Mouse (Mus musculus) CH12.LX (cell line): Measurements from ENCODE around the gene Runx2. TPM values are rescaled to one million over a fixed set of nuclear protein-coding genes. Genes with fewer than 3 reads are reported as not detected.

Experiments
- DNase-seq: peaks from one replicate; pipeline ENCODE4 v3.0.0-alpha.2; 2013; ENCODE audit errors: extremely low read depth
- H3K27ac ChIP-seq: 2 replicates; pipeline ENCODE4 v1.5.1; 2012; ENCODE audit warnings: low read depth, mild to moderate bottlenecking, control low read depth, moderate library complexity; ENCODE audit not compliant: insufficient read depth
- H3K27me3 ChIP-seq: replicated peaks from 2 replicates; pipeline ENCODE3; 2012; ENCODE audit warnings: inconsistent platforms
- H3K36me3 ChIP-seq, 2 experiments: replicated peaks in 1 of 2; 2 replicates each; pipeline versions ENCODE3 to v1.6.1; 2012; ENCODE audit warnings: inconsistent platforms in 1 of 2, low read length in 1 of 2, mild to moderate bottlenecking in 1 of 2, mixed read lengths in 1 of 2, moderate library complexity in 1 of 2; ENCODE audit not compliant: control insufficient read depth in 1 of 2, insufficient read depth in 1 of 2
- H3K4me1 ChIP-seq, 2 experiments: 2 replicates each; pipeline ENCODE4 v1.6.1; 2012; ENCODE audit warnings: inconsistent platforms in 1 of 2, moderate library complexity in 1 of 2; ENCODE audit not compliant: insufficient read depth in 2 of 2, control insufficient read depth in 1 of 2
- H3K4me2 ChIP-seq: 2 replicates; pipeline ENCODE4 v1.6.1; 2012; ENCODE audit warnings: low read depth, mild to moderate bottlenecking, control low read depth; ENCODE audit not compliant: poor library complexity, insufficient read depth, severe bottlenecking
- H3K4me3 ChIP-seq, 3 experiments: fragments of 150-350 bp in 1 of 3; sonication (generic) in 1 of 3; replicated peaks in 1 of 3; 2 replicates each; pipeline versions ENCODE3 to v1.5.1; 2011 to 2012; ENCODE audit warnings: low read depth in 2 of 3, low read length in 2 of 3, mild to moderate bottlenecking in 2 of 3, moderate library complexity in 2 of 3, control low read depth in 1 of 3, improper control_type of control experiment in 1 of 3, inconsistent platforms in 1 of 3, mixed read lengths in 1 of 3; ENCODE audit not compliant: poor library complexity in 1 of 3
- H3K79me2 ChIP-seq: replicated peaks from 2 replicates; pipeline ENCODE4 v1.6.1; 2012; ENCODE audit warnings: mild to moderate bottlenecking, moderate library complexity; ENCODE audit not compliant: control insufficient read depth, poor library complexity, insufficient read depth, severe bottlenecking; ENCODE audit errors: extremely low read depth
- H3K9ac ChIP-seq: 2 replicates; pipeline ENCODE4 v1.6.1; 2012; ENCODE audit warnings: low read depth, mild to moderate bottlenecking, control low read depth, moderate library complexity; ENCODE audit not compliant: insufficient read depth
- H3K9me3 ChIP-seq: replicated peaks from 2 replicates; pipeline ENCODE3; 2012; ENCODE audit warnings: low read length, inconsistent platforms, mixed read lengths
- BHLHE40 ChIP-seq: IDR thresholded peaks from 2 replicates; pipeline ENCODE4 v1.6.1; 2011; ENCODE audit warnings: mild to moderate bottlenecking, low read depth, low read length, improper control_type of control experiment
- CHD1 ChIP-seq: IDR thresholded peaks from 2 replicates; pipeline ENCODE4 v1.6.1; 2012; ENCODE audit warnings: low read depth, low read length, improper control_type of control experiment, inconsistent platforms
- CHD2 ChIP-seq: IDR thresholded peaks from 2 replicates; pipeline ENCODE4 v1.6.1; 2011; ENCODE audit warnings: low read length, improper control_type of control experiment
- CTCF ChIP-seq, 2 experiments: IDR thresholded peaks in 1 of 2; conservative IDR thresholded peaks in 1 of 2; 2 replicates each; pipeline ENCODE4 v1.5.1; 2011 to 2012; ENCODE audit warnings: low read depth in 2 of 2, low read length in 2 of 2, improper control_type of control experiment in 1 of 2, inconsistent platforms in 1 of 2, mild to moderate bottlenecking in 1 of 2, moderate library complexity in 1 of 2
- E2F4 ChIP-seq: IDR thresholded peaks from 2 replicates; pipeline ENCODE4 v1.6.1; 2011; ENCODE audit warnings: low read depth, low read length, improper control_type of control experiment; ENCODE audit not compliant: insufficient replicate concordance
- ELF1 ChIP-seq: IDR thresholded peaks from 2 replicates; pipeline ENCODE4 v1.6.1; 2014; ENCODE audit warnings: low read depth, mild to moderate bottlenecking, inconsistent platforms, low read length, improper control_type of control experiment
- EP300 ChIP-seq: IDR thresholded peaks from 2 replicates; pipeline ENCODE4 v1.6.1; 2011; ENCODE audit warnings: low read length, improper control_type of control experiment
- ETS1 ChIP-seq: conservative IDR thresholded peaks from 2 replicates; pipeline ENCODE4 v1.6.1; 2012; ENCODE audit warnings: low read depth, mild to moderate bottlenecking, inconsistent platforms, low read length, improper control_type of control experiment, moderate library complexity
- GABPA ChIP-seq: IDR thresholded peaks from 2 replicates; pipeline ENCODE4 v1.6.1; 2012; ENCODE audit warnings: low read depth, low read length, improper control_type of control experiment, inconsistent platforms; ENCODE audit not compliant: insufficient replicate concordance
- HCFC1 ChIP-seq: IDR thresholded peaks from 2 replicates; pipeline ENCODE4 v1.6.1; 2012; ENCODE audit warnings: low read depth, mild to moderate bottlenecking, inconsistent platforms, low read length, improper control_type of control experiment
- IRF4 ChIP-seq: IDR thresholded peaks from 2 replicates; pipeline ENCODE4 v1.6.1; 2014; ENCODE audit warnings: low read depth, mild to moderate bottlenecking, inconsistent platforms, low read length, improper control_type of control experiment
- KAT2A ChIP-seq: IDR thresholded peaks from 2 replicates; pipeline ENCODE4 v1.6.1; 2012; ENCODE audit warnings: low read length, improper control_type of control experiment, inconsistent platforms; ENCODE audit not compliant: insufficient replicate concordance
- MAFK ChIP-seq: IDR thresholded peaks from 2 replicates; pipeline ENCODE4 v1.6.1; 2011; ENCODE audit warnings: low read length, improper control_type of control experiment; ENCODE audit not compliant: insufficient replicate concordance
- MAX ChIP-seq: IDR thresholded peaks from 2 replicates; pipeline ENCODE4 v1.6.1; 2011; ENCODE audit warnings: low read length, improper control_type of control experiment
- MEF2A ChIP-seq: IDR thresholded peaks from 2 replicates; pipeline ENCODE4 v1.6.1; 2014; ENCODE audit warnings: low read depth, mild to moderate bottlenecking, inconsistent platforms, low read length, improper control_type of control experiment, borderline replicate concordance
- MXI1 ChIP-seq: IDR thresholded peaks from 2 replicates; pipeline ENCODE4 v1.6.1; 2011; ENCODE audit warnings: mild to moderate bottlenecking, low read depth, low read length, improper control_type of control experiment
- MYC ChIP-seq: IDR thresholded peaks from 2 replicates; pipeline ENCODE4 v1.6.1; 2011; ENCODE audit warnings: low read depth, mild to moderate bottlenecking, improper control_type of control experiment, low read length
- NELFE ChIP-seq: IDR thresholded peaks from 2 replicates; pipeline ENCODE4 v1.6.1; 2011; ENCODE audit warnings: low read depth, low read length, improper control_type of control experiment
- NRF1 ChIP-seq: IDR thresholded peaks from 2 replicates; pipeline ENCODE4 v1.6.1; 2014; ENCODE audit warnings: low read depth, mild to moderate bottlenecking, inconsistent platforms, low read length, improper control_type of control experiment, moderate library complexity
- PAX5 ChIP-seq: IDR thresholded peaks from 2 replicates; pipeline ENCODE4 v1.6.1; 2012; ENCODE audit warnings: low read length, inconsistent platforms, mixed read lengths
- POLR2A ChIP-seq: IDR thresholded peaks from 2 replicates; pipeline ENCODE4 v1.6.1; 2011; ENCODE audit warnings: low read depth, mild to moderate bottlenecking, improper control_type of control experiment, low read length
- RAD21 ChIP-seq: IDR thresholded peaks from 2 replicates; pipeline ENCODE4 v1.6.1; 2011; ENCODE audit warnings: low read depth, mild to moderate bottlenecking, low read length, improper control_type of control experiment, moderate library complexity
- SIN3A ChIP-seq: IDR thresholded peaks from 2 replicates; pipeline ENCODE4 v1.6.1; 2012; ENCODE audit warnings: low read length, improper control_type of control experiment, inconsistent platforms
- TBP ChIP-seq: conservative IDR thresholded peaks from 2 replicates; pipeline ENCODE4 v1.6.1; 2011; ENCODE audit warnings: low read depth, low read length, improper control_type of control experiment
- TCF12 ChIP-seq: IDR thresholded peaks from 2 replicates; pipeline ENCODE4 v1.6.1; 2014; ENCODE audit warnings: low read depth, mild to moderate bottlenecking, inconsistent platforms, low read length, improper control_type of control experiment
- UBTF ChIP-seq: IDR thresholded peaks from 2 replicates; pipeline ENCODE4 v1.6.1; 2012; ENCODE audit warnings: low read depth, mild to moderate bottlenecking, inconsistent platforms, low read length, improper control_type of control experiment, moderate library complexity
- USF1 ChIP-seq: IDR thresholded peaks from 2 replicates; pipeline ENCODE4 v1.6.1; 2014; ENCODE audit warnings: low read depth, mild to moderate bottlenecking, inconsistent platforms, low read length, improper control_type of control experiment
- USF2 ChIP-seq: conservative IDR thresholded peaks from 2 replicates; pipeline ENCODE4 v1.6.1; 2011; ENCODE audit warnings: low read depth, low read length, improper control_type of control experiment
- ZC3H11A ChIP-seq: IDR thresholded peaks from 2 replicates; pipeline ENCODE4 v1.6.1; 2012; ENCODE audit warnings: low read depth, mild to moderate bottlenecking, inconsistent platforms, low read length, improper control_type of control experiment
- ZKSCAN1 ChIP-seq: IDR thresholded peaks from 2 replicates; pipeline ENCODE4 v1.6.1; 2012; ENCODE audit warnings: low read depth, inconsistent platforms, low read length, improper control_type of control experiment, borderline replicate concordance
- ZNF384 ChIP-seq: IDR thresholded peaks from 2 replicates; pipeline ENCODE4 v1.6.1; 2012; ENCODE audit warnings: low read depth, low read length, improper control_type of control experiment, inconsistent platforms
- dilution Hi-C: fragments of 300-500 bp; cut with MboI; formaldehyde crosslinking; loops from 2 replicates; pipeline ENCODE4 v1.14.3; 2020; ENCODE audit warnings: low sequenced_read_pairs; ENCODE audit not compliant: extremely low pct_unique_long_range_greater_than_20kb, extremely low pct_ligation_motif_present
- in situ Hi-C: fragments of 300-500 bp; cut with MboI; formaldehyde crosslinking; loops from 3 replicates; pipeline ENCODE4 v1.14.3; 2019; ENCODE audit warnings: low sequenced_read_pairs, low pct_ligation_motif_present, low pct_unique_long_range_greater_than_20kb, mixed read lengths
- polyA plus RNA-seq: library from polyadenylated mRNA; unstranded; fragments of >175 nt; gene quantifications from 2 replicates; pipeline ENCODE4 v1.2.1, GENCODE M21; 2012; ENCODE audit warnings: low read depth; ENCODE audit not compliant: insufficient read length
- total RNA-seq, 2 experiments: library from RNA; depleted of rRNA; stranded (reverse); fragments of 300-350 nt in 1 of 2; fragments of >200 nt in 1 of 2; gene quantifications; 2 replicates each; pipeline ENCODE4 v1.2.3; 2012 to 2014

The Runx2 gene
- total and polyA plus RNA-seq, 3 experiments = 0.70 to 1.4 (median 1.1) TPM

DNA sequence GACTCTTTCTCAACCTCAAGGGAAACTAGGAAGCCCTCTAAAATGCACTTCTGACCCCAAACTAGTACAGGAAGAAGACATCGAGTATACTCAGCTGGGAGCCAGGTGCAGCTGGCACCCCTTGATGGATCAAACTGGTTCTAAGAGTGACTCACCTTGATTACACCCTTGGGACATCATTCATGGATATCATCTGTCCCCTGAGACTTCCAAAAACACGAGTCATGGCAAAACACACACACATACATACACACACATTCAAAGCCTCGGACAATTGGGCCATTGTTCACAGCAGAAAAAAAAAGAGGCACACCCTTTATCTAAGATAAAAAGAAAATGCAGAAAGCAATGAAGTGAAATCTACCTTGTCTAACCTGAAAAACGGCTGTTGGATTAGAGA is 266.7 kb downstream of the Runx2 start:
- dilution Hi-C loops (no loop called here), in situ Hi-C loops (no loop called here)
- H3K27me3 ChIP-seq = no peaks in the 10 kb centered on the region
- no peak for TF ChIP-seq GABPA
- TF ChIP-seq MAFK = no peak
- no peak for TF ChIP-seq E2F4
- TF ChIP-seq ETS1 = no peak
- TF ChIP-seq ZNF384 = no peak
- TF ChIP-seq BHLHE40 = no peak
- TF ChIP-seq USF2 = no peak
- no peak for TF ChIP-seq RAD21
- TF ChIP-seq EP300 = no peak
- no peak for TF ChIP-seq ZC3H11A
- no peak for TF ChIP-seq MYC
- TF ChIP-seq CHD1 = no peak
- TF ChIP-seq USF1 = no peak
- no peak for TF ChIP-seq CTCF (conservative IDR thresholded peaks at IDR 0.05 in 1 of 2, IDR thresholded peaks at IDR 0.05 in 1 of 2; ENCODE audit: low read depth in 2 of 2, low read length in 2 of 2)
- no peak for TF ChIP-seq MXI1
- TF ChIP-seq HCFC1 = no peak
- TF ChIP-seq KAT2A = no peak
- H3K9ac ChIP-seq = no peak overlapping the region
- H3K36me3 ChIP-seq = no peaks in the 10 kb centered on the region
- peaks cover 0 to 2% of the 10 kb centered on the region in 2 experiments; a peak in 1 of 4 replicates for H3K4me1 ChIP-seq
- H3K9me3 ChIP-seq = no peaks in the 10 kb centered on the region
- no peak overlapping the region for H3K4me2 ChIP-seq
- no peak overlapping the region for H3K4me3 ChIP-seq
- no peak for DNase-seq
- no peaks in the 10 kb centered on the region for H3K79me2 ChIP-seq
- no peak overlapping the region for H3K27ac ChIP-seq

DNA sequence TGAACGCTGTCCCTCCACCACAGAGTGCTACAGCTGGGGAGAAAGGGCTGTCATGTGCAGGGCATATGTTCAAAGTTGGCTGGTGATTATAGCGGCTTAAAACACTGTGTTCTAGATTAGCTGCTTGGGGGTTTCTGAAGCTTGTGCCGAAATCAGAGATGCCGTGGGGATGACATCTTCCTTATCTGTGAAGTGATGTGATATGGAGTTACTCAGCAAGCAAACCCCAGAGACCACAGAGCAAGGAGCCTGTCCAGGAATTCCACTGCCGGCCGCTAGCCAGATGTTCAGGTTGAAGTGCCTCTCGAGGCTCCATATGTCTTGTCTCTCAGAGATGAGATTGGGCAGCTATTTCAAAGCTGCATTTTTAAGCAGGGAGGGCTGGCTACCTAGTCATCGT is 267.8 kb downstream of the Runx2 start:
- no peak overlapping the region for H3K4me3 ChIP-seq
- TF ChIP-seq EP300 (no peak), CHD2 (no peak), PAX5 (no peak), HCFC1 (no peak), MAX (no peak), POLR2A (no peak), TBP (no peak), NRF1 (no peak), RAD21 (no peak), MXI1 (no peak), ELF1 (no peak), MEF2A (no peak), NELFE (no peak), SIN3A (no peak), UBTF (no peak), IRF4 (no peak), ZKSCAN1 (no peak), TCF12 (no peak), CTCF (conservative IDR thresholded peaks at IDR 0.05 in 1 of 2, IDR thresholded peaks at IDR 0.05 in 1 of 2; ENCODE audit: low read depth in 2 of 2, low read length in 2 of 2) (no peak), ZNF384 (no peak)
- TF ChIP-seq, all 38 proteins: peak for 0
- DNase-seq = no peak
- Histone ChIP-seq H3K27ac (no peak overlapping the region), H3K4me2 (no peak overlapping the region), H3K4me1 (peaks cover 0 to 2% of the 10 kb centered on the region in 2 experiments; a peak in 1 of 4 replicates), H3K27me3 (no peaks in the 10 kb centered on the region), H3K9me3 (no peaks in the 10 kb centered on the region), H3K9ac (no peak overlapping the region), H3K36me3 (no peaks in the 10 kb centered on the region), H3K79me2 (no peaks in the 10 kb centered on the region)
- dilution Hi-C loops = no loop called here
- in situ Hi-C loops = no loop called here
